Mouse (Mus musculus) retina, postnatal 1 day (tissue): ENCODE data around the gene Pear1.
"Not testable (repeated sequence)": the region's sequence is repeated elsewhere in the genome, so short reads cannot be mapped to it uniquely, and the experiment has no call there.

Experiments used
- DNase-seq: peaks from one replicate; pipeline ENCODE4 v3.0.0-alpha.2; 2012

The Pear1 gene

GRCm38 (mm10) chr3:87824206-87824605 is at the start of gene Pear1:
Gene Pear1, minus strand, starts transcription at chr3:87824306.
- not testable (repeated sequence) for DNase-seq

- not testable (repeated sequence) for DNase-seq
These were observed 40.0 kb upstream of the Pear1 start for GRCm38 (mm10) chr3:87864111-87864510.

DNA sequence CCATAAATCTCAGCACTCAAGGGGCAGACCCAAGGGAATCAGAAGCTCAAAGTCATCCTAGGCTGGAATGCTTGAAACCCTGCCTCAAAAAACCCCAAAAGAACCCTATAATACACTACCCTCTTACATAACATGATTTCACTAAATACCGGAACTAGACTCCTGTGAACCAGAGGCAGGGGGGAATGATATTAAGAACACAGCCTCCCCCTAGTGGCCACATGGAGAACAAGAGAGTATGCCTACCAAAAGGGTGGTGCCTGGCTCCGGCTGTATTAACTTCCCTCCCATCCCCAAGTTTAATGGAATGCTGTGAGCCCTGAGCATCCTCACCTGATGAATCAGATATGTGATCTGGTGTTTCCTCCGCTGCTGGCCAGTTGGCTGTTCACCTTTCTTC is 35.7 kb upstream of the Pear1 start:
- peak; percentile 80 for DNase-seq

- no peak for DNase-seq
These were observed 33.6 kb upstream of the Pear1 start for GRCm38 (mm10) chr3:87857666-87858065.

- DNase-seq: no peak
These were observed 31.8 kb upstream of the Pear1 start for GRCm38 (mm10) chr3:87855936-87856335.

GRCm38 (mm10) chr3:87854795-87855568 is 30.9 kb upstream of the Pear1 start:
- DNase-seq: no peak

DNA sequence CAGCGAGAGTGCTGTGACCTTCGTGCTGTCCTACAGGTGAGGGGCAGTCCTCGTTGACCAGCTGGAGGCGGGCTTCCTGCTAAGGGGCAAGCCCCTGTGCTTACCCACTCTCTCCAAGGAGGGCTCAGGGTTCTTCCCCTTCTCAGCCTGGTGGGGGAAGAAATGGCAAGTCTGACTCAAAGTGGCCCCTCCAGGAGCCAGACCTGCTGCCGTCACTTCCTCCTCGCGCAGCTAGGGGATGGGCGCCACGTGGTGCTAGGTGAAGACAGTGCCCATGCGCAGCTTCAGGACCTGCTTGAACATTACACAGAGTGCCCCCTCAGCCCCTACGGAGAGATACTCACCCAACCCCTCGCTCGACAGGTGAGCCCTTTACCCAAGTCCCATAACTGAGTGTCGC is 25.0 kb upstream of the Pear1 start:
- DNase-seq: no peak

- DNase-seq: no peak
These were observed 23.6 kb upstream of the Pear1 start for GRCm38 (mm10) chr3:87847680-87848079.

GRCm38 (mm10) chr3:87846650-87847110 is 22.6 kb upstream of the Pear1 start, which contains the start of gene Sh2d2a:
Gene Sh2d2a, plus strand, starts transcription at chr3:87846755.
- DNase-seq: no peak

GRCm38 (mm10) chr3:87846186-87846585 is 22.1 kb upstream of the Pear1 start:
- peak; percentile 19 for DNase-seq

GRCm38 (mm10) chr3:87844981-87845380 is 20.9 kb upstream of the Pear1 start:
- no peak for DNase-seq

DNA sequence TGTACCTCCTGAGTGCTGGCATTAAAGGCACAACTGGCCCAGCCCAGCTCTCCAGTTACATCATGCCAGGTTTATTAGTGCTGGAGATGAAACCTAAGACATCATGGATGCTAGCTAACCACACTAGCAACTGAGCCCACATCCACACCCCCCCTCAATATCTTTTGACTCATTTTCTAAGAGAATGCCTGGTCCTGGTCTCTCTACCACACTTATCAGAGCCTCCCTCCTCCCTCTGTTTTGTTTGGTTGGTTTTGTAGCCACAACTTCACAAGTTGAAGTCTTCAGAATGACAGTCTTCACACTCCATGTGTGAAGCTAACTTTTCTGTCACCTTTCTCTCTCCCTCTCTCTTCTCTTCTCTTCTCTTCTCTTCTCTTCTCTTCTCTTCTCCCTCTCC is 16.8 kb upstream of the Pear1 start:
- DNase-seq: no peak

DNA sequence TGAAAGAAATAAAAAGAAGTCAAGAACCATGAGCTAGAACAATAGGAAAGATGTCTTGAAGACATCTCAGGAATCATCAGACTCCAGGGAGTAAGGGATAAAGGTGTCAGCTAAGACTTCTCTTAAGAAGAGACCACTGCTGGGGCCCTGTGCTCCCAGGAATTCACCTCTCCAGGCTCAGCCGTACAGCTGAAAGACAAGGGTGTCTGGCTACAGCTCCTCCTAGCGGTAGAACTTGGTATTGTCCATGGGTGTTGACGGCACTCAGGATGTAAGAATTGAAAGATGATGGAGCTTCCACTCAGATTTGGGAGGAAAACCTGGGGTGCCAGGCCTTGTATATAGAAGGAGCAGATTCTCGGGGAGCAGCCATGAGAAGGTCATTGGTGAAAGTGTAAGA is 14.5 kb upstream of the Pear1 start:
- DNase-seq: peak; percentile 85

GRCm38 (mm10) chr3:87833482-87833881 is 9.4 kb upstream of the Pear1 start:
- no peak for DNase-seq

GRCm38 (mm10) chr3:87832109-87832859 is 8.2 kb upstream of the Pear1 start:
- no peak for DNase-seq

GRCm38 (mm10) chr3:87829025-87829424 is 4.9 kb upstream of the Pear1 start:
- no peak for DNase-seq

DNA sequence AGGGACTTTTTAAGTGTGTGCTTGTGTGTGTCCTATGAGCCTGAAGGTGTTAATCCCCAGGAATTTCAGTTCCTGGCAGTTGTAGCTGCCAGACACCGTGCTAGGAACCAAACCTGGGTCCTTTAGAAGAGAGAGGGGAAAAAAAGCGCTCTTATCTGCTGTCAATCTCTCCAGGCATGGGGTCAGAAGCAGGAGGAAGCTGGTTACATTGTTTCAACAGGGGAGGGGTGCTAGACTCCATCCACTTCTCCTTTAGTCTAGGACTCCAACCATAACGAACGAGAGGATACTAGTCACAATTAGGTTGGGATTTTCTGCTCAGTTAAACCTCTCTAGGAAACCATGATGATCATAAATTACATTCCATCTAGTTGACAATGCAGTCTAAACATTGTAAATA is 4.3 kb upstream of the Pear1 start:
- DNase-seq: no peak

GRCm38 (mm10) chr3:87818226-87818625 is 5.9 kb downstream of the Pear1 start:
- peak; percentile 82 for DNase-seq

DNA sequence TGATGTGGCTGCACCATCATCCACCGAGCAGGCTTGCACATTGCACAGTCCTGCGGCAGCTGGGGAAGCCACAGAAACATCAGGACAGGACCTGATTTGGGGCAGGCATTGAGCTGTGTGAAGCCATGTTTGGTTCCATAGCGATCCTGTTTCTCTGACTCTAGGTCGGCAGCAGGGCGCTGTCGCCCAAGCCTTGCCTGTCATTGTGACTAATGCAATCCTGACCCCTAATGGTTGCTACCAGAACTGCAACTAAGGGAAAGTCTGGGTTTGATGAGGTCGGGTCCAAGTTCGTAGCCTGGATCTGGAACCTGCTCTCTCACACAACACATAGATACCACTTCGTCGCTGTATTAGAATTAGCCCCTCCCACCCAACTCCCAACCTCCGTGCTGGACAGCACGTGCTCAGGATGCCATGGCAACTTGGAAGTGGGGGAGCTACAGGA is 7.4 kb downstream of the Pear1 start:
- peak; percentile 90 for DNase-seq

- DNase-seq: no peak
These were observed 7.9 kb downstream of the Pear1 start for GRCm38 (mm10) chr3:87816166-87816565.

DNA sequence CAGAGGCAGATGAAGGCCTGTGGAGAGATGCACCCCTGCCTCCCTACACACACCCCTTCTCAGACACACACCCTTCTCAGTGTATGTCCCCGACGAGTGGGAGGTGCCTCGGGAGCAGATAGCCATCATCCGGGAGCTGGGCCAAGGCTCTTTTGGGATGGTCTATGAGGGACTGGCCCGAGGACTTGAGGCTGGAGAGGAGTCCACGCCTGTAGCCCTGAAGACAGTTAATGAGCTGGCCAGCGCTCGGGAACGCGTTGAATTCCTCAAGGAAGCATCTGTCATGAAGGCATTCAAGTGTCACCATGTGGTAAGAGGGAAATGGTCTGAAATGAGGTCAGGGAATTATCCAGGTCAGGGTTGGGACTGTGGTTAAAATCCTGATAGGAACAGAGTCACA is 11.2 kb downstream of the Pear1 start:
- no peak for DNase-seq

- DNase-seq: no peak
These were observed 11.7 kb downstream of the Pear1 start for GRCm38 (mm10) chr3:87812413-87812812.

DNA sequence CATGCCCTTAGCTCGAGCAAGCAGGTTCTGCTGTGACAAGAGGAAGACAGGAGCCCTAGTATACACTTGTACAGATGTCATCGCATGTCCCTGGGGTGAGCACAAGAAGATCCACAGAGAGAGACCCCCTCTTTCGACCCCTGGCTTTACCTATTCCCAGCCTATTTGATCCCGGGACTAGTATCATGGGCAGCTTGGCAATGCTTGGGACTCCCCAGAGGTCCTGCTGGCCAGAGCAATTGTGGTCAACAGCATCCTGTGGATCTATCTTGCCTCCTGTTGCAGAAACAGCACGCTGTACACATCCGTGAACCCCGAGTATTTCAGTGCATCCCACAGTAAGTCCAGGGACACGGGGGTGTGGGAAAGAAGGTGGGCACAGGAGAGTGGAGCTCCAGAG is 12.8 kb downstream of the Pear1 start:
- no peak for DNase-seq
